Mouse (Mus musculus) lung, postnatal 0 days (tissue): ENCODE data around the gene Aatf. TPM values are rescaled to one million over a fixed set of nuclear protein-coding genes. Genes with fewer than 3 reads are reported as not detected.

Experiments used
- ATAC-seq: fragments of 200-750 bp; cut with Nextera tagmentation; 2 replicates; pipeline ENCODE4 v1.8.0; 2017; ENCODE audit warnings: moderate library complexity
- DNase-seq: peaks from one replicate; pipeline ENCODE4 v3.0.0-alpha.2; 2016; ENCODE audit warnings: low spot score
- H3K27ac ChIP-seq: fragments of 300-500 bp; sonication (generic); 2 replicates; pipeline ENCODE4 v1.5.1; 2014; ENCODE audit warnings: antibody characterized with exemption, mild to moderate bottlenecking, low read length, mixed read lengths
- H3K27me3 ChIP-seq: fragments of 300-500 bp; sonication (generic); replicated peaks from 2 replicates; pipeline ENCODE4 v1.6.1; 2014; ENCODE audit warnings: low read length, mixed read lengths; ENCODE audit not compliant: insufficient read depth
- H3K36me3 ChIP-seq: fragments of 300-500 bp; sonication (generic); 2 replicates; pipeline ENCODE4 v1.6.1; 2014; ENCODE audit warnings: low read length, mixed read lengths; ENCODE audit not compliant: insufficient read depth
- H3K4me1 ChIP-seq: fragments of 300-500 bp; sonication (generic); 2 replicates; pipeline ENCODE4 v1.6.1; 2014; ENCODE audit warnings: antibody characterized with exemption, low read depth, low read length, mixed read lengths; ENCODE audit not compliant: insufficient read depth
- H3K4me2 ChIP-seq: fragments of 300-500 bp; sonication (generic); replicated peaks from 2 replicates; pipeline ENCODE4 v1.6.1; 2014; ENCODE audit warnings: low read depth, mild to moderate bottlenecking, low read length, moderate library complexity, mixed read lengths
- H3K4me3 ChIP-seq: fragments of 300-500 bp; sonication (generic); 2 replicates; pipeline ENCODE4 v1.5.1; 2014; ENCODE audit warnings: low read depth, low read length
- H3K9ac ChIP-seq: fragments of 300-500 bp; sonication (generic); replicated peaks from 2 replicates; pipeline ENCODE4 v1.6.1; 2014; ENCODE audit warnings: low read depth, mild to moderate bottlenecking
- H3K9me3 ChIP-seq: fragments of 300-500 bp; sonication (generic); 2 replicates; pipeline ENCODE4 v1.6.1; 2016; ENCODE audit warnings: low read length, mixed read lengths
- CTCF ChIP-seq: IDR thresholded peaks from 2 replicates; pipeline ENCODE4 v1.5.1; 2016; ENCODE audit warnings: antibody characterized with exemption, mild to moderate bottlenecking
- EP300 ChIP-seq: IDR thresholded peaks from 2 replicates; pipeline ENCODE4 v1.6.1; 2016; ENCODE audit warnings: antibody characterized with exemption, mild to moderate bottlenecking, control low read depth
- WGBS: fragments of 180-500 bp; shearing (Covaris S2); extraction: QIAGEN DNeasy Blood & Tissue Kit; methylation state at CpG from one replicate; pipeline ENCODE4 v1.1.7; 2014; 5-methylcytosine and 5-hydroxymethylcytosine counted together
- polyA plus RNA-seq: library from polyadenylated mRNA; unstranded; fragments of >200 nt; fragmentation: Nextera tagmentation; extraction: Ambion mirVana; gene quantifications from 2 replicates; pipeline ENCODE4 v1.2.1, GENCODE M21; 2015

The Aatf gene
- polyA plus RNA-seq, 1 experiment from 2014 or later: 19.4 TPM

- Histone ChIP-seq H3K9ac (no peak overlapping the region), H3K27me3 (peaks cover 96% of the 10 kb centered on the region), H3K4me1 (peaks cover 29% of the 10 kb centered on the region; the same call in 1 of the 2 replicates), H3K27ac (no peak overlapping the region), H3K4me3 (peak overlapping the region; percentile 36; the same call in 1 of the 2 replicates), H3K4me2 (no peak overlapping the region), H3K9me3 (no peaks in the 10 kb centered on the region), H3K36me3 (no peaks in the 10 kb centered on the region)
- under 1% methylated on average over 10 of the region's 10 CpGs for WGBS
- no peak for DNase-seq
- no peak for TF ChIP-seq CTCF
- TF ChIP-seq EP300: no peak
- no peak for ATAC-seq
Measured at GRCm38 (mm10) chr11:84526451-84526850, 13.1 kb upstream of the Aatf start.

- peak within 1 kb of the TSS; percentile 36 for H3K4me3 ChIP-seq
- H3K4me2 ChIP-seq: peak within 1 kb of the TSS; percentile 69
- peaks cover 97% of the 10 kb centered on the region for H3K27me3 ChIP-seq
- DNase-seq (no peak), ATAC-seq (no peak)
- no peak within 1 kb of the TSS for H3K9ac ChIP-seq
- H3K9me3 ChIP-seq: no peaks in the 10 kb centered on the region
- WGBS: 2% methylated on average over 64 of the region's 64 CpGs
- TF ChIP-seq EP300 (no peak), CTCF (no peak)
- no peak within 1 kb of the TSS for H3K27ac ChIP-seq
- H3K36me3 ChIP-seq: no peaks in the 10 kb centered on the region
- peaks cover 29% of the 10 kb centered on the region; the same call in 1 of the 2 replicates for H3K4me1 ChIP-seq
Measured at GRCm38 (mm10) chr11:84525421-84526274, 12.3 kb upstream of the Aatf start, which contains the start of gene Lhx1. Gene Lhx1, minus strand, starts transcription at chr11:84525535.

- ATAC-seq (no peak), DNase-seq (no peak)
- Histone ChIP-seq H3K27ac (no peak overlapping the region), H3K4me2 (peak overlapping the region; percentile 69), H3K9me3 (no peaks in the 10 kb centered on the region), H3K36me3 (no peaks in the 10 kb centered on the region), H3K4me1 (peaks cover 29% of the 10 kb centered on the region; the same call in 1 of the 2 replicates), H3K9ac (no peak overlapping the region), H3K4me3 (peak overlapping the region; percentile 36), H3K27me3 (peaks cover 97% of the 10 kb centered on the region)
- no peak for TF ChIP-seq EP300
- no peak for TF ChIP-seq CTCF
- under 1% methylated on average over 39 of the region's 48 CpGs for WGBS
Measured at GRCm38 (mm10) chr11:84524511-84525270, 11.4 kb upstream of the Aatf start.

- no peak for TF ChIP-seq EP300
- TF ChIP-seq CTCF: no peak
- Histone ChIP-seq H3K4me3 (peak overlapping the region; percentile 36), H3K9ac (no peak overlapping the region), H3K4me1 (peaks cover 29% of the 10 kb centered on the region; the same call in 1 of the 2 replicates), H3K4me2 (peak overlapping the region; percentile 69; the same call in 1 of the 2 replicates), H3K9me3 (no peaks in the 10 kb centered on the region), H3K27ac (no peak overlapping the region), H3K36me3 (no peaks in the 10 kb centered on the region), H3K27me3 (peaks cover 97% of the 10 kb centered on the region)
- no peak for ATAC-seq
- no peak for DNase-seq
- 1% methylated on average over 35 of the region's 35 CpGs for WGBS
Measured at GRCm38 (mm10) chr11:84523841-84524510, 10.7 kb upstream of the Aatf start.

GRCm38 (mm10) chr11:84523321-84523831 lies 10.1 kb upstream of the Aatf start:
- TF ChIP-seq EP300 (no peak), CTCF (no peak)
- 3% methylated on average over 16 of the region's 16 CpGs for WGBS
- H3K4me3 ChIP-seq: peak overlapping the region; percentile 31; the same call in 1 of the 2 replicates

More at GRCm38 (mm10) chr11:84523321-84523831, 10.1 kb upstream of the Aatf start:
- Histone ChIP-seq H3K27ac (no peak overlapping the region), H3K9me3 (no peaks in the 10 kb centered on the region), H3K36me3 (no peaks in the 10 kb centered on the region), H3K9ac (no peak overlapping the region), H3K27me3 (peaks cover 99% of the 10 kb centered on the region), H3K4me2 (peak overlapping the region; percentile 69; the same call in 1 of the 2 replicates), H3K4me1 (peaks cover 29% of the 10 kb centered on the region; the same call in 1 of the 2 replicates)
- DNase-seq: no peak
- no peak for ATAC-seq
